Mouse (Mus musculus) olfactory bulb, adult 2 months (tissue): Measurements from ENCODE around the gene Thop1.
A peak's percentile ranks its signal among the peaks of the same experiment; 100 is the strongest.

Experiments used
- CTCF ChIP-seq: fragments of 200-500 bp; IDR thresholded peaks from 2 replicates; pipeline ENCODE4 v1.5.1; 2012; ENCODE audit warnings: low read depth, mild to moderate bottlenecking, low read length, moderate library complexity; ENCODE audit not compliant: insufficient read depth
- POLR2A ChIP-seq: fragments of 200-500 bp; IDR thresholded peaks from 2 replicates; pipeline ENCODE4 v1.6.1; 2012; ENCODE audit warnings: mild to moderate bottlenecking, low read depth, low read length, moderate library complexity; ENCODE audit not compliant: insufficient read depth

- TF ChIP-seq POLR2A (peak; percentile 98), CTCF (no peak)
Observed at GRCm38 (mm10) chr10:81105565-81106112, 35.8 kb downstream of the Thop1 start, which contains the start of gene Map2k2.
